Mouse (Mus musculus) neural tube, embryonic 15.5 days (tissue): ENCODE results near the gene Wbp1. TPM values are rescaled to one million over a fixed set of nuclear protein-coding genes. Genes with fewer than 3 reads are reported as not detected.

Experiments used
- ATAC-seq: fragments of 200-750 bp; cut with Nextera tagmentation; 2 replicates; pipeline ENCODE4 v1.8.0; 2017; ENCODE audit warnings: mild to moderate bottlenecking, moderate TSS enrichment, moderate library complexity; ENCODE audit not compliant: low FRiP score
- H3K27ac ChIP-seq: fragments of 300-500 bp; sonication (generic); replicated peaks from 2 replicates; pipeline ENCODE4 v1.5.1; 2015; ENCODE audit warnings: mild to moderate bottlenecking, inconsistent platforms
- H3K27me3 ChIP-seq: fragments of 300-500 bp; sonication (generic); replicated peaks from 2 replicates; pipeline ENCODE4 v1.6.1; 2015; ENCODE audit warnings: inconsistent platforms
- H3K36me3 ChIP-seq: fragments of 300-500 bp; sonication (generic); 2 replicates; pipeline ENCODE4 v1.6.1; 2015; ENCODE audit warnings: inconsistent platforms
- H3K4me1 ChIP-seq: fragments of 300-500 bp; sonication (generic); 2 replicates; pipeline ENCODE4 v1.6.1; 2015; ENCODE audit warnings: inconsistent platforms
- H3K4me2 ChIP-seq: fragments of 300-500 bp; sonication (generic); 2 replicates; pipeline ENCODE4 v1.6.1; 2015; ENCODE audit warnings: inconsistent platforms, mild to moderate bottlenecking, moderate library complexity
- H3K4me3 ChIP-seq: fragments of 300-500 bp; sonication (generic); replicated peaks from 2 replicates; pipeline ENCODE4 v1.5.1; 2015; ENCODE audit warnings: mild to moderate bottlenecking, inconsistent platforms
- H3K9ac ChIP-seq: fragments of 300-500 bp; sonication (generic); replicated peaks from 2 replicates; pipeline ENCODE4 v1.6.1; 2015; ENCODE audit warnings: mild to moderate bottlenecking, inconsistent platforms
- H3K9me3 ChIP-seq: fragments of 300-500 bp; sonication (generic); replicated peaks from 2 replicates; pipeline ENCODE4 v1.6.1; 2016; ENCODE audit warnings: inconsistent platforms
- WGBS: fragments of 180-500 bp; shearing (Covaris S2); methylation state at CpG from one replicate; pipeline ENCODE4 v1.1.7; 2015; ENCODE audit warnings: mixed read lengths; 5-methylcytosine and 5-hydroxymethylcytosine counted together
- polyA plus RNA-seq: library from polyadenylated mRNA; unstranded; fragments of >200 nt; fragmentation: Nextera tagmentation; extraction: Ambion mirVana; gene quantifications from 2 replicates; pipeline ENCODE4 v1.2.1, GENCODE M21; 2015

Gene Wbp1
- polyA plus RNA-seq, 1 experiment from 2014 or later: 155 TPM

DNA sequence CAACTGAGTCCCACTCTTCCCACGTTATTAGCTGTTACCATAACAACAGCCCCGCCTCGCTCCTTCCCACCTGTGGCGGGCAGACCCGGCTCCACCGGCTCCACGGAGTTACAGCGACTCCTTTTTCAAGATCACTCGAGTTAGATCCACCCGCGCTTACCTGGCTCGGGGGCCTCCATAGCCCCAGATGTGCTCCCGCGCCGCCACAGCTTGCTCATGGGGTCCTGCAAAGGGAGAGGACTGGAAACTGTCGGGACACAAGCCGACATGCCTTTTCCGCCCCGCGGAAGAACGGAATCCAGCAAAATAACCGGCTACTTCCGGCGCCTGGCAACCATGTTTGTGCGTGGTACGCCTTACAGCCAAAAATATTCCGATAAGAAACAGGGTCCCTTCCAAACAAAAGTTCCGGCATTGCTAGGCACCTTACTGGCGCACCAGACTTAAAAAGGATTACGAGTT is 3.5 kb upstream of the Wbp1 start:
- under 1% methylated on average over 30 of the region's 30 CpGs for WGBS
- no peaks in the 10 kb centered on the region for H3K9me3 ChIP-seq
- H3K27me3 ChIP-seq: no peaks in the 10 kb centered on the region
- peaks cover 3% of the 10 kb centered on the region; the same call in 1 of the 2 replicates for H3K36me3 ChIP-seq
- H3K27ac ChIP-seq: peak overlapping the region; percentile 54; the same call in 1 of the 2 replicates
- H3K9ac ChIP-seq: peak overlapping the region; percentile 55
- peak overlapping the region; percentile 72 for H3K4me3 ChIP-seq
- H3K4me2 ChIP-seq: peak overlapping the region; percentile 90
- 0 out of 2 replicates have a peak, but pooled peaks have one; percentile 13 for ATAC-seq
- peaks cover 37% of the 10 kb centered on the region for H3K4me1 ChIP-seq

DNA sequence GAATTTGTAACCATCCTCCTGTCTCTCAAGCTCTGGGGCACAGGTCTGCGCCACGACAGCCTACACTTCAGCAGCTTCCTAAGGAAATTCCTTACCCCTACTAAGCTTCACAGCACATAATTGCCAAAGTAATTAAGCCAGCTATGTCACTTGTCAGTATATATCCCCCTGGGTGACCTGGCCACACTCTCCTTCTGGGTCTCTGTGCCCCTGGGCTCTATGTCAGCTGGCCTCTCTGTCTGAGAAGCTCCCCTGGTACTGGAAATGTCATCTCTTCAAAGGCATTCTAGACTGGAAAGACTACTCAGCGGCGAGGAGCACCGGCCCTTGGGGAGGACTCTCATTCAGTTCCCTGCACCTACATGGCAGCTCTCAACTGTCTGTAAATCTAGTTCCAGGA is 1.6 kb upstream of the Wbp1 start:
- Histone ChIP-seq H3K4me3 (no peak overlapping the region; the same call in 1 of the 2 replicates), H3K9me3 (no peaks in the 10 kb centered on the region), H3K4me2 (peak overlapping the region; percentile 97), H3K36me3 (peaks cover 19% of the 10 kb centered on the region), H3K4me1 (peaks cover 49% of the 10 kb centered on the region), H3K27ac (no peak overlapping the region; the same call in 1 of the 2 replicates), H3K9ac (no peak overlapping the region; the same call in 1 of the 2 replicates), H3K27me3 (no peaks in the 10 kb centered on the region)
- no peak for ATAC-seq
- WGBS: 69% methylated on average over 5 of the region's 5 CpGs

DNA sequence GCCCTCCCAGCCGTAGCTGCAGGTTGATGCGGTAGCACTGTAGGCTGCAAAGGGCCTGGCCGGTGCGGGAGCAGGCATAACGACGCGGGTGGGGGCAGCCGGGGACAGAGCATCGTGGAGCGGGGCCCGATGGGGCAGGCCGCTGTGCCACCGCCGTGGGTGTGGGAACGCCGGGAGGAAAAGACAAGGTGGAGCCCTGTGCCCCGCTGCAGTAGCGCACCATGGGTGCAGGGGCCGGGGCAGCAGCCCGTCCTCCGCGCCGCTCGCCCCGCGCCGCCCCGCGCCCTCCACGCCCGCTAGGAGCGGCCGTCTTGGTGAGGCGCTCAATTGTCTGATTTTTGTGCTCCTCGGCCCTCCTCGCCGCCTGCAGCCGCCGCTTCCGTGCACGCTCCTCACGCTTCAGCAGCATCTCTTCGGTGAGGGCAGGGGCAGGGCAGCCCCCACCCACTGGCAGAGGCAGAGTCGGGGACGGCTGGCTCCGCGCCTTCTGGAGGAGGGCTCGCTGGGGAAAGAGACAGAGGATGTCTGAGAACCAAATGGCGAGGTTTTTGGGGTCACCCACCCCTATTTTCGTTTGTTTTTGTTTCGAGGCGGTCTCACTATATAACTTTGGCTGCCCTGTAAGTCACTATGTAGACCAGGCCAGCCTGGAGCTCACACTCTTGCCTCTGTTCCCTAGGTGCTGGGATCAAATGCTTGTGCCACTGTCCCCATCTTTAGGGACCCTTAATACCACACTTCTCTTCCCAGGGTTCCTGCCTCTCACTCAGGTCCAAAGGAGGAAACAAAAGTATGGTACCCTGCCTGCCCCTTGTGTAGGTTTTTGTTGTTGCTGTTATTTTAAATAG is 728 bp upstream of the Wbp1 start:
- peak overlapping the region; percentile 97 for H3K27ac ChIP-seq
- H3K9me3 ChIP-seq: no peaks in the 10 kb centered on the region
- H3K9ac ChIP-seq: peak overlapping the region; percentile 73
- H3K4me2 ChIP-seq: peak overlapping the region; percentile 97
- H3K4me3 ChIP-seq: peak overlapping the region; percentile 83
- no peak; the same call in 1 of the 2 replicates for ATAC-seq
- no peaks in the 10 kb centered on the region for H3K27me3 ChIP-seq
- WGBS: 3% methylated on average over 40 of the region's 52 CpGs
- peaks cover 58% of the 10 kb centered on the region for H3K4me1 ChIP-seq
- H3K36me3 ChIP-seq: peaks cover 27% of the 10 kb centered on the region

DNA sequence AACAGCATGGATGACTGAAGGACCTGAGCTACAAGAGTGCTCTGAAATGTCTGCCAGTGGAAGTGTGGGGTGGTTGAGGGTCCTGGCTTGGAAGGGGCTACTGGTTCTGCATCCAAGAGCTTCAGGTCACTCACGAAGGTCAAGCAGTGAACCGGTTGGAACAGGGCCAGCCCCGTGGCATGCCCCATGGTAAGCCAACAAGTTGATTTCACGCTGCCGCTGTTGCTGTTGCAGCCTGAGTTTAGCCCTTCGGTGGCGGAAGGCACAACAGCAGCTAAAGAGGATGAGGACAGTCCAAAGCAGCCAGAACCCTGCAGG is 1.7 kb downstream of the Wbp1 start:
- Histone ChIP-seq H3K27ac (peak overlapping the region; percentile 97; the same call in 1 of the 2 replicates), H3K4me1 (peaks cover 73% of the 10 kb centered on the region)
- 80% methylated on average over 7 of the region's 7 CpGs for WGBS

DNA sequence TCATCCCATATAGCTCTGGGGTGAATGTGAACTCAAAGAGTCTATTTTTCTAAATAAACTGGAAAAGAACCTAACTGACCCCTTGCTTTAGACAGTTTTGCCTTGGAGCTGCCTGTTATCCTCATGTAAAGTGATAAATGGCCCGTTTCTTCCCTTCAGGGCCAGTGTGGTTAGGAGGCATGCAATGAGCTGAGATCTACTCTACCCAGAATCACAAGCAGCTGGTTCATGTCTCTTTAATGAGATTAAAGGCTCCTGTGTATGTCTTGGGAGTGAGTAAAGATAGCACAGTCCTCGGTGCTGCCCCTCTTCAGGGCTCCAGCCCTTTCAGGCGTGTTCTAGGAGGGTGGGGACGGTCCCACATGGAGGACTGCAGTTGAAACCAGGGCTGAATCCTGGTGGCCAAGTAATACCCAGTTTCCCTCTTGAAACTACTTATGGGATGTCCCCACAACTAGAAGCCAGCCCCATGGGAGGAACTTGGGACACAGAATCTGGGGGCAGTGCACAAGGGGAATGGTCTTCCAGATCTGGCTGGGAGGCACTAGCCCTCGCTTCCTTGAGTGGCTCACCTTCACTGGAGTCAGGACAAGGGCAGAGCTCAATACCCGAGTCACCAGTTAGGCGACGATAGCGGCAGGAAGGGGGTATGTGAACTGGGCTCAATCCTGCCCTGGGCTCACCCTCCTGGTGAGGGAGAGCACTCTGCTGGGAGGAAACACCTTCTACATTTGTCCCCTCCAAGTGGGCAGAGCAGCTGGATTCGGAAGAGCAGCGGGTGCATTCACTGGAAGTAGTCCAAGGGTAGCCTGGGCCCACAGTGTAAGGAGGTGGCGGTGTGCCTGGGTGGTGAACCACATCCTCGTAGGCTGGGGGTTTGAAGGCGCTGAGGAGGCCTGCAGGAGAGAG is 2.3 kb downstream of the Wbp1 start:
- 86% methylated on average over 14 of the region's 14 CpGs for WGBS

More for the DNA sequence above, 1.7 kb downstream of the Wbp1 start:
- no peaks in the 10 kb centered on the region for H3K9me3 ChIP-seq
- peak overlapping the region; percentile 97 for H3K4me2 ChIP-seq
- H3K4me3 ChIP-seq: peak overlapping the region; percentile 83
- no peaks in the 10 kb centered on the region for H3K27me3 ChIP-seq
- peak overlapping the region; percentile 92; the same call in 1 of the 2 replicates for H3K9ac ChIP-seq
- H3K36me3 ChIP-seq: peaks cover 30% of the 10 kb centered on the region
- ATAC-seq: no peak

DNA sequence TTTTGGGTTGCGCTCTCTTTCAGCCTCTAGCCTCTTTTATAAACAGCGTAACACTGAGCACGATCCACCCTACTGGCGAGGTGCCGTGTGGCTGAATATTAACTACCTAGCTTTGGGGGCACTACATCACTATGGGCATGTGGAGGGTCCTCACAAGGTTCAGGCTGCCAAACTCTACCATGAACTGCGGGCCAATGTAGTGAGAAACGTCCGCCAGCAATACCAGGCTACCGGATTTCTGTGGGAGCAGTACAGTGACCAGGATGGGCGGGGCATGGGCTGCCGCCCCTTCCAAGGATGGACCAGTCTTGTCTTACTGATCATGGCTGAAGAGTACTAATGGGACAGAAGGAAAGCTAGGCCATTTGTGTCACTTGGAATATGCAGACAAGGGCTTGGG is 3.0 kb downstream of the Wbp1 start:
- peaks cover 67% of the 10 kb centered on the region for H3K4me1 ChIP-seq
- no peak for ATAC-seq
- H3K27ac ChIP-seq: 0 out of 2 replicates have a peak overlapping the region, but pooled peaks have one; percentile 3
- H3K27me3 ChIP-seq: no peaks in the 10 kb centered on the region
- H3K4me2 ChIP-seq: no peak overlapping the region
- no peak overlapping the region for H3K4me3 ChIP-seq
- no peaks in the 10 kb centered on the region for H3K9me3 ChIP-seq
- 0 out of 2 replicates have a peak overlapping the region, but pooled peaks have one; percentile 1 for H3K9ac ChIP-seq
- 81% methylated on average over 11 of the region's 11 CpGs for WGBS
- peaks cover 30% of the 10 kb centered on the region for H3K36me3 ChIP-seq

More for the DNA sequence above, 2.3 kb downstream of the Wbp1 start:
- no peaks in the 10 kb centered on the region for H3K27me3 ChIP-seq
- ATAC-seq: no peak
- 0 out of 2 replicates have a peak overlapping the region, but pooled peaks have one; percentile 92 for H3K9ac ChIP-seq
- H3K4me2 ChIP-seq: peak overlapping the region; percentile 97; the same call in 1 of the 2 replicates
- no peaks in the 10 kb centered on the region for H3K9me3 ChIP-seq
- 0 out of 2 replicates have a peak overlapping the region, but pooled peaks have one; percentile 83 for H3K4me3 ChIP-seq
- H3K4me1 ChIP-seq: peaks cover 73% of the 10 kb centered on the region
- H3K27ac ChIP-seq: 0 out of 2 replicates have a peak overlapping the region, but pooled peaks have one; percentile 28
- peaks cover 30% of the 10 kb centered on the region for H3K36me3 ChIP-seq

DNA sequence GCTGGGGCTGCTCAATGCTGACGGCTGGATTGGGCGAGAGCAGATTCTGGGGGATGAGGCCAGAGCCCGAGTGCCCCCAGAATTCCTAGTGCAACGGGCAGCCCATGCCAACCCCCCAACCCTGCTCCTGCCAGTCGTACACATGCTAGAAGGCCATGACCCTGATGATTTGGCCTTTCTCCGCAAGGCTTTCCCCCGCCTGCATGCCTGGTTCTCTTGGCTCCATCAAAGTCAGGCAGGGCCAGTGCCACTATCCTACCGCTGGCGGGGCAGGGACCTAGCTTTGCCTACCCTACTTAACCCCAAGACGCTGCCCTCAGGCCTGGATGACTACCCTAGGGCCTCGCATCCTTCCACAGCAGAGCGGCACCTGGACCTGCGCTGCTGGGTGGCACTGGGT is 3.7 kb downstream of the Wbp1 start:
- Histone ChIP-seq H3K4me2 (no peak overlapping the region), H3K27ac (no peak overlapping the region), H3K4me3 (no peak overlapping the region), H3K9me3 (no peaks in the 10 kb centered on the region), H3K4me1 (peaks cover 60% of the 10 kb centered on the region), H3K27me3 (no peaks in the 10 kb centered on the region), H3K36me3 (peaks cover 30% of the 10 kb centered on the region), H3K9ac (no peak overlapping the region; the same call in 1 of the 2 replicates)
- WGBS: 93% methylated on average over 13 of the region's 13 CpGs
- no peak for ATAC-seq

DNA sequence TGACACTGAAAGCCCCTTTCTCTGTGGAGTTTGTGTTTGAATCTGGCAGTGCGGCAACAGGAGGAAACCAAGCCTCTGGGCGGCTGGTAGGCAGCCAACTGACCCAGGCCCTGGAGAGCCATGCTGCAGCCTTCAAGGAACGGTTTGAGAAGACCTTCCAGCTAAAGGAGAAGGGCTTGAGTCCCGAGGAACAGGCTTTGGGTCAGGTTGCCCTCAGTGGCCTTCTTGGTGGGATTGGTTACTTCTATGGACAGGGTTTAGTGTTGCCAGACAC is 4.3 kb downstream of the Wbp1 start:
- no peaks in the 10 kb centered on the region for H3K27me3 ChIP-seq
- H3K27ac ChIP-seq: no peak overlapping the region
- H3K4me3 ChIP-seq: no peak overlapping the region
- ATAC-seq: no peak
- H3K4me2 ChIP-seq: peak overlapping the region; percentile 92; the same call in 1 of the 2 replicates
- 93% methylated on average over 4 of the region's 4 CpGs for WGBS
- H3K9ac ChIP-seq: no peak overlapping the region
- H3K4me1 ChIP-seq: peaks cover 55% of the 10 kb centered on the region
- H3K9me3 ChIP-seq: no peaks in the 10 kb centered on the region
- peaks cover 30% of the 10 kb centered on the region for H3K36me3 ChIP-seq

DNA sequence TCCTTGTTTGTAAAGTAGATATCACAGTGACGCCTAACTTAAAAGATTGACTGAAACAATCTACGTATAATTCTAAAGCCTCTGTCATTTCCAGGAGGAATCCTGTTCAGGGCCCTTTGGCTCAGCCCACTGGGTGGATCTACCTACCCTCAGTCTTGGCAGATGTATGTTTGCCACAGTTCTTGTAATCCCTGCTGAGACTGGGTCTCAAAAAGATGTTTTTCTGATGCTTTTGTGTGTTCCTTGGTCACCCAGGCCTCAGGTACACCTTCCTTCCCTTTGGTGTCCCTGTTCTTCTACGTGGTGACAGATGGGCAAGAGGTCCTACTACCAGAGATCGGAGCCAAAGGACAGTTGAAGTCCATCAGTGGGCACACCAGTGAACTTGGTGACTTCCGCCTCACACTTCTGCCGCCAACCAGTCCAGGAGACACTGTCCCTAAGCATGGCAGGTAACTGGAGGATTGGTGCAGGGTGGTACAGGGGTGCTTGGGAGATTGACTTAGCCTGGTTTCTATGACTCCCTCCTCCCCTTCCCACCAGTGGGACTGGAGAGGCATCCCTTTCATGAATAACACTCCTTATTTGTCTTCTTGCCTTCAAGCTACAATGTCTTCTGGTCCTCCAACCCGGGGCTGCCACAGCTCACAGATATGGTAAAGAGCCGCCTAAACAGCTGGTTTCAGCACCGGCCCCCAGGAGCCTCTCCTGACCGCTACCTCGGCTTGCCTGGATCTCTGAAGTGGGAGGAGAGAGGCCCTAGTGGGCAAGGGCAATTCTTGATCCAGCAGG is 4.8 kb downstream of the Wbp1 start:
- no peak for ATAC-seq
- 82% methylated on average over 11 of the region's 11 CpGs for WGBS

DNA sequence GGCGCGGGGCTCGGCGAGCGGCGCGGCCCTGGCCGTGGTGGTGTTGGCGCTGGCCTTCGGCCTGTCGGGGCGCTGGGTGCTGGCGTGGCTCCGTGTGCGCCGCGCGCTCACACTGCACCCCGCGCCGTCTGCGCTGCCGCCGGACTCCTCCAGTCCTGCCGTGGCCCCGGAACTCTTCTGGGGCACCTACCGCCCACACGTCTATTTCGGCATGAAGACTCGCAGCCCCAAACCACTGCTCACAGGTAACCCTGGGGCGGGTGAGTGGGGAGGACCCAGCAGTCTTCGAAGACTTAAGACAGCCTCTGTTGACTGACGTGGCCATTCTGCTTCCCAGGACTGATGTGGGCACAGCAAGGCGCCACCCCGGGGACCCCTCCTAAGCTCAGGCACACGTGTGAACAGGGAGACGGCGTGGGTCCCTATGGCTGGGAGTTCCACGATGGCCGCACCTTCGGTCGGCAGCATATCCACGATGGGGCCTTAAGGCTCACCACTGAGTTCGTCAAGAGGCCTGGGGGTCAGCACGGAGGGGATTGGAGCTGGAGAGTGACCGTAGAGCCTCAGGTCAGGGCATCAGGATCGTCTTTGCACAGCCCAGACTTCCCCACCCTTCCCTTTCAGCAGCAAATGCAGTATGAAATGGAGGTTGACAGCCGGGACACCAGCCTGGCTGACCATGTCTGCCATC is 5.5 kb downstream of the Wbp1 start:
- peaks cover 35% of the 10 kb centered on the region for H3K36me3 ChIP-seq
- H3K9ac ChIP-seq: peak overlapping the region; percentile 94
- WGBS: 2% methylated on average over 30 of the region's 48 CpGs
- H3K4me3 ChIP-seq: peak overlapping the region; percentile 88
- no peaks in the 10 kb centered on the region for H3K9me3 ChIP-seq
- H3K27me3 ChIP-seq: no peaks in the 10 kb centered on the region
- peak; percentile 56 for ATAC-seq
- H3K4me1 ChIP-seq: peaks cover 52% of the 10 kb centered on the region
- peak overlapping the region; percentile 92 for H3K4me2 ChIP-seq
- H3K27ac ChIP-seq: peak overlapping the region; percentile 83

More for the DNA sequence above, 4.8 kb downstream of the Wbp1 start:
- Histone ChIP-seq H3K27ac (peak overlapping the region; percentile 83; the same call in 1 of the 2 replicates), H3K36me3 (peaks cover 30% of the 10 kb centered on the region), H3K4me2 (peak overlapping the region; percentile 92), H3K4me1 (peaks cover 52% of the 10 kb centered on the region), H3K4me3 (peak overlapping the region; percentile 88), H3K27me3 (no peaks in the 10 kb centered on the region), H3K9me3 (no peaks in the 10 kb centered on the region), H3K9ac (peak overlapping the region; percentile 94)
